Mouse (Mus musculus) olfactory bulb, adult 2 months (tissue): ENCODE data around the gene Adm2.

Experiments
- CTCF ChIP-seq: fragments of 200-500 bp; IDR thresholded peaks from 2 replicates; pipeline ENCODE4 v1.5.1; 2012; ENCODE audit warnings: low read depth, mild to moderate bottlenecking, low read length, moderate library complexity; ENCODE audit not compliant: insufficient read depth
- POLR2A ChIP-seq: fragments of 200-500 bp; IDR thresholded peaks from 2 replicates; pipeline ENCODE4 v1.6.1; 2012; ENCODE audit warnings: mild to moderate bottlenecking, low read depth, low read length, moderate library complexity; ENCODE audit not compliant: insufficient read depth

GRCm38 (mm10) chr15:89285004-89285403, 37.5 kb upstream of the Adm2 start:
- TF ChIP-seq CTCF (no peak), POLR2A (no peak)
